Mouse (Mus musculus): ENCODE data around the gene Dok3.

Gene Dok3

DNA sequence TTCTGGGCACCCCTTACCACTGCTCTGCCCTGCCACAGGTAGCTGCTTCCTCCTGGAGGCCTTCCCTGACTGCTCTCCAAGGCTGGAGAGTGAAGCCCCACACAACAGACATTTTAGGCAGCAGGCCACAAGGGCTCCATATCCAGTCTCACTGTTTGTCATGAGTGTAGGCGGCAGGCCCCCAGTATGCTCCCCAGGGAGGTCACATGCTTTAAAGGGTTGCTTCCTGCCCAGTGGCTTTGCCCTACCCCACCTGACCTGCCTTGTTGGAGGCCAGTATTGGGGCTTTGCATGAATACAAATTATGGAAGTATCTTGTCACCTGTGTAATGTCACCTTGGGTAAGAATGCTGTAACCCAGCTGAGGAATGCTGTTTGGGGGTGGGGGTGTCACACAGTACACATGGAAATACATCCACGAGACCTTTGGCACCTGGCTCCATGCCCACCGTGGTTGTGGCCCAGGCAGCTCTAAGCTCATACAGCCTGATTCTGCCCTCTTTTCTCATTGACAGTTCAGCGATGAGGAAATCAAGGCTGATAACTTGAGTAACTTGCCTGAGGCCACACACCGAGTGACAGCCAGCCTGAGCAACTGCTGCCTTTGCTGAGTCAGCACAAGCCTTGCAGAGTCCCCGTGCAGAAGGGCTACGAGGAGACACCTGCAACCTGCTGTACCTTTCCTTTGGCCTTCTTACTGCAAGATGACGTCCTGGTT is at the start of gene Dok3:
Gene Dok3 (minus strand): TSS at position 99 of the 718 bp plus-strand sequence.
- CTCF ChIA-PET, result interaction anchor here (1.0 to 1.2 kb wide), 2 partner anchors 14 to 63 kb away, joined by 3 read pairs; no protein-coding TSS in a partner anchor

DNA sequence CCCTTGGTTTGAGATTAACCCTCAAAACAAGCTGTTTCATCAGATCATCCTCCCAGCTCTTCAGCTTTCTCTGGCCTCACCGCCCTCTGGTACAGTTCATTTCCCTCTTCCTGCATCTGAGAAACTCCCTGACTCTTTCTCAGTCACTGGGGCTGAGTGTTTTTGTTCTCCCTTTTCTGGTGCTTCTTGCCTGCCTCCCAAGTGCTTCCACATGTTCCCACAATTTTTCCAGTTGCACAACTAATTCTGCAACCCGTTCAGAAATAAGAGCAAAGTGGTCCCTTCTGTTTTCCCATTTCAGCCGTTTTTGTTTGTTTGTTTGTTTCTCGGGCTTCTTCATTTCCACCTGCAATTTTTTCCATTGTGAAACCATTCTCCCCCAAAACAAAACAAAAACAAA is 49.0 kb upstream of the Dok3 start:
- CTCF ChIA-PET, result no interaction called here

DNA sequence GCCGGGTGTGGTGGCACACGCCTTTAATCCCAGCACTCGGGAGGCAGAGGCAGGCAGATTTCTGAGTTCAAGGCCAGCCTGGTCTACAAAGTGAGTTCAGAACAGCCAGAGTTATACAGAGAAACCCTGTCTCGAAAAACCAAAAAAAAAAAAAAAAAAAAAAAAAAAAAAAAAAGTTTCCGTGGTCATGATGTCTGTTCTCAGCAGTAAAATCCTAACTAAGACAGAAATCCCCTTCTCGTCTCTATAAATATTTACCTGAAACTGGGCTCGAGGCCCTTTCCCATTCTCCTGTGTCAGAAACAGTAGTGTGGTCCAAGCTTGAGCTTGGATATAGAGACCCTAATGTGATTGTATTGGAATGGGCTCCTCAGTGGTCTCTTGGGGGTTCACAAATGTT is 47.8 kb upstream of the Dok3 start:
- CTCF ChIA-PET, result interaction anchor here (0.6 kb wide), 1 partner anchor 64 kb away, joined by 3 read pairs; no protein-coding TSS in a partner anchor

- CTCF ChIA-PET, result no interaction called here
Observed at GRCm38 (mm10) chr13:55575932-55576331, 46.8 kb upstream of the Dok3 start.

- CTCF ChIA-PET, result no interaction called here
Observed at GRCm38 (mm10) chr13:55574321-55574720, 45.2 kb upstream of the Dok3 start.

DNA sequence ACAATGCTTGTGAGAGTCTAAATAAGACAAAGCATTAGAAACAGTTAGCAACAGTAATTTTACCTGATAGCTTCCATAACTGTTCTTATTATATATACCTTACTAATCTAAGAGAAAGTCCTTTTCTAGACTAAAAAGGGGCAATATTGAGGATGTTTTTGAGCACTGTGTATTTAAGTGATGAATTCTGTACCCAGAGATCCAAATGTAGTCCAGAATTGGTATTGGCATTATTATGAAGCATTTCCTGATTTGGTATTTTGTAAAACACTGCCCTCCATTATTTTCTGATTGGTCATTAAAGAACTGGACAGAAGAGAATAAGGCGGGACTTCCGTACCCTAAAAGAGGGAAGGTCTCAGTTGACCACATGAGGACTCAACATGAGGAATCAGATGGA is 44.3 kb upstream of the Dok3 start, which contains the start of gene Tmed9:
Gene Tmed9 (plus strand): TSS at position 301 of the 400 bp plus-strand sequence.
- CTCF ChIA-PET, result interaction anchor here (0.7 kb wide), 1 partner anchor 588 kb away, joined by 4 read pairs; no protein-coding TSS in a partner anchor

DNA sequence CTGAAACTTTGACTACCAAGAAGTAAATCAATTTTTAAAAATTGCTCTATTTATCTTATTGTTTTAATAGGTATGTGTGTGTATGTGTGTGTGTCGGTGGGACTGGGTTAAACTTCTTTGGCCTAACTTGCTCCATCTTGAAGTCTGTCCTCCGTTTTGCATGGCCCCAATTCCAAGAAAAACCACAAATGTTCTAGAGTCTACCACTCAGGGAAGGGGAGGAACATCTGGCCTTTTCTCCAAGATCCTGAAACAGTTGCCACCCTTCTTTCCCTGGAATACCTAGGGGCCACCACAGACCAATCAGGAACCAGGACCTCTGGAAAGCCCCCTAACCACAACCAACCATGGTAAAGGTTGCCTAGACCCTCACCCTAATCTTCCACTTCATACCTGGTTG is 42.9 kb upstream of the Dok3 start:
- CTCF ChIA-PET, result no interaction called here

GRCm38 (mm10) chr13:55571027-55571751 is 42.1 kb upstream of the Dok3 start, which contains the start of gene Fam193b:
TSS of gene Fam193b (minus strand) at chr13:55571120.
- CTCF ChIA-PET, result no interaction called here

DNA sequence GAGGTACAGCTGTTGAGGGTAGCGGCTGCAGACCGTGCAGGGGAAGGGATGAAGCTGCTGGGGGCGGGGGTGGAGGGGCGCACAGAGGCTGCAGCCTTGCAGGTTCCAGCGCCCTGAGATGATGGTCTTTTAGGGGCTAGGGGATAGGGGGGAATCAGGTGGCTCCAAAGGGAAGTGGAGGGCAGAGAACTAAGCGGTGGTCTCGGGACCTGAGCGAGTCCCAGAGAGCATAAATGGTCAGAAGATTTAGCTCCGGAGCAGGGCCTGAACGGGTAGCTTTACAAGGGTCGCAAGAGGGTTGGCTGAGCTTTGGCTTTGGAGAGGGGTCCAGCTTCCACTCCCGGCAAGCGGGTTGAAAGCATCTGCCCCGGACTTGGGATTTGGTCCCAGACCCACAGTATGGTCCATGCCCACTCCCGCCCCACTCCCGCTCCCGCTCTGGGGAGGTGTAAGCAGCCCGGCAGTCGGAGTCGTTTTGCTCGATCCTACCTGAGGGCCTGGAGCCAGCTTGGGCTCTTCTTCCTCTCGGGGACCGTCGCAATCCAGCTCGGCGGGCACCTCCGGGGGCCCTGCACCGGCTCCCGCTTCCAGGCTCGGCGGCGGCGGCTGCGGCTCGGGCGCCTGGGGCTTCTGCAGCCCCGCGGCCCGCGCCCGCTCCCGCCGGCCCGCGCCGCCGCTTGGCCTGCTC is 41.3 kb upstream of the Dok3 start:
- CTCF ChIA-PET, result no interaction called here

DNA sequence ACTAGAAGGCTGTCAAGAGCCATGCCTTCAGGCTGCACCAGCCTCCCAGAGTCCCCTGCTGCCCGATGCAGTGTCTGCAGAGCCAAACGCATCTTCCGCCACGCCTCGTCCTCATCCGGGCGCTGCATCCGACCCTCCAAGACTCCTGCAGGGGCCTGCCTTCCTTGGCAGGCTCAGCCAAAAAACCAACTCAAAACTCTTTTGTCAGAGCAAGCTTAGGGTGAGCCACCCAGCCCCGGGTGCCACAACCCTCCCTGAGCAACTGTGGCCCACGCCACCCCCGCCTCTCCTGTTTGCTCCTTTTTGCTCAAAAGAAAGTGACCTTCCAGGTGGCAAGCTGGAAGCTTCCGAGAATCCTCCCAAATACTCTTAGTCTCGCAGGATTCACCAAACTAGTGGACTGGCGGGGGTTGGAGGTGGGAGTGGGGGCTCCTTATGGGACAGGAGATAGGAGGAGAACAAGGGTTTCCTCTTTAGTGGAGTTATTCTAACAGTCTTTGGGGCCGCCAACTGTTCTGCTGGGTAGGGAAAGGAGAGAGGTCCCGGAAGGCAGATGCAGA is 40.7 kb upstream of the Dok3 start:
- CTCF ChIA-PET, result no interaction called here

GRCm38 (mm10) chr13:55568524-55568923 is 39.4 kb upstream of the Dok3 start:
- CTCF ChIA-PET, result interaction anchor here (0.6 kb wide), 1 partner anchor 17 kb away, joined by 3 read pairs; no protein-coding TSS in a partner anchor

DNA sequence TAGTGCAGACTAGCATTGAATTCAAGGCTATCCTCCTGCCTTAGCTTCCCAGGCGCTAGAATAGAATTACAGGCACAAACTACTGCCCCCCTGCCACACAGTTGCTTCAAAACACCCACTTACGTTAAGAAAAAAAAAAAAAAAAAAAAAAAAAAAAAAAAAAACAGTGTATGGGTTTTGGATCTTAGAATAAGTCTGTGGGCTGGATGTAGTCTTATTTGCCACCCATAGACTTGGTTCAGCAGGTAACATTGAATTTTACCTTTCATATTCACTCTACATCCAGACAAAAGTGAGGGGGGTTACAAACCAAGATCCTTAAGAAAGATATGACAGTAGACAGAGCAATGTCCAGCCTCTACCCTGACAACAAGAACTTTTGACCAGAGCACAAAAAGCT is 38.9 kb upstream of the Dok3 start:
- CTCF ChIA-PET, result interaction anchor here (0.6 kb wide), 1 partner anchor 17 kb away, joined by 3 read pairs; no protein-coding TSS in a partner anchor

DNA sequence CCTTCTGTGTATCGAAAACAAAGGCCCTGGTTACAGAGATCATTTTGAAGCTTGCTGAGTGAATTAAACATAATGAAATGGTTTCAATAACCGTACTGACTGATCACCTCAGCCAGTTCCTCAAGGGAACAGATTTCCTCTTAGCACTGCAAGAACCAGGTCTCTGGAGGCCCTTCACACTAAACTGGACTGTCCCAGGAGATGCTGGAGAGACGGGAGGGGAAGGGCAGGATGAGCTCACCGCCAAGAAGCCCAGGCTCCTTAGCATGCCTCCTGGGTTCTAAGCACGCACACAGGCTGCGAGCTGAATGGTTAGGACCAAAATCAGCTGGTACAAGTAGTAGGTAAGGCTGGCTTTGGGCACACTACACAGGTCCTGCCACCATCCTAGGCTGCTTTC is 37.9 kb upstream of the Dok3 start:
- CTCF ChIA-PET, result no interaction called here

- CTCF ChIA-PET, result no interaction called here
Observed at GRCm38 (mm10) chr13:55563266-55563879, 34.3 kb upstream of the Dok3 start.

DNA sequence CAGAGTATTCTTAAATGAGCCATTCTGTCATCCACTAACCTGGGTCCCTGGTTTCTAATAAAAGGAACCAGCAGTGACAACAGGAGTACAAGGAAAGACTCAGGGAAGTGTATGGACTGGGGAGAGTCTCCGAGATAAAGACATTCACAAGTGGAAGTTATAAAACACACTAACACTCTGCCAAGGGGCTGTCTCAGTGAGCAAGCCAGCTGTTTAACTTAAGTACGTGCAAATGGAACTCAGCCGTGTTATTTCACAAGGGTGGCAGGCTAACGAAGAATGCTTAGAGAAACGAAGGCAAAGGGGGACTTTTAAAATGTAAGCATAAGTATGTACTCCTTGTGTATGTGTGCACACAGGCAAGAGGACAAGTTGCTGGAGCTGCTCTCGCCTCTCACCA is 28.4 kb upstream of the Dok3 start:
- CTCF ChIA-PET, result no interaction called here

- CTCF ChIA-PET, result no interaction called here
Observed at GRCm38 (mm10) chr13:55555921-55556320, 26.8 kb upstream of the Dok3 start.

- CTCF ChIA-PET, result no interaction called here
Observed at GRCm38 (mm10) chr13:55549061-55549460, 20.0 kb upstream of the Dok3 start.

GRCm38 (mm10) chr13:55548426-55548825 is 19.3 kb upstream of the Dok3 start:
- CTCF ChIA-PET, result no interaction called here

GRCm38 (mm10) chr13:55547916-55548315 is 18.8 kb upstream of the Dok3 start:
- CTCF ChIA-PET, result no interaction called here

GRCm38 (mm10) chr13:55544792-55545191 is 15.7 kb upstream of the Dok3 start:
- CTCF ChIA-PET, result no interaction called here

GRCm38 (mm10) chr13:55543447-55543846 is 14.4 kb upstream of the Dok3 start:
- CTCF ChIA-PET, result no interaction called here

GRCm38 (mm10) chr13:55542891-55543290 is 13.8 kb upstream of the Dok3 start:
- CTCF ChIA-PET, result no interaction called here
